Mouse (Mus musculus): ENCODE measurements around the gene Lrsam1. TPM values are rescaled to one million over a fixed set of nuclear protein-coding genes. Genes with fewer than 3 reads are reported as not detected.

Lrsam1 gene
- polyA plus RNA-seq, 1 experiment from 2014 or later: 10.7 TPM

DNA sequence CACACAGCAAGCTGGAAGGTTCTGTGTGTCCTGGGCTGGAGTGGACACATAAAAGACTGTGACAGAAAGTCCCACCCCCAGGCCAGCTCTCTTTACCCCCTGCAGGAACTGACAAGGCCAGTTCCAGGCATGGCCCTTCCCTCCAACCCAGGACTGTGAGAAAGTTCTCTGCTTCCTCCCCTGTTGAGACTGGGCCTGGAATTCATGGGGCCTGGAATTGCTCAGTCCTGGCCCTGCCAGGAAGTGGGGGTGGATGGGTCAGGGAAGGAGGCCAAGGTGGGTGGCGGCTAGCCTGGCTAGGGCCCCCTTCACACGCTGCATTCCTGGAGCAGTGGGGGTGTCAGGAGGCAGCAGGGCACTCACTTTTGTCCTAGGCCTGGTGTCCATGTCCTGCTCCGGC lies 46.5 kb downstream of the Lrsam1 start:
- 56% methylated on average over 3 of the region's 3 CpGs for WGBS
- DNase-seq (ENCODE audit: low spot score): no peak
- Histone ChIP-seq H3K27me3 (ENCODE audit: control insufficient read depth, insufficient read depth, low read length) (peaks cover 2% of the 10 kb centered on the region; the same call in 1 of the 2 replicates), H3K9ac (ENCODE audit: low read length) (no peak overlapping the region), H3K27ac (ENCODE audit: low read depth, low read length) (no peak overlapping the region), H3K36me3 (ENCODE audit: control insufficient read depth, insufficient read depth, low read length) (no peaks in the 10 kb centered on the region; the same call in 1 of the 2 replicates), H3K4me3 (ENCODE audit: low read depth, low read length) (no peak overlapping the region), H3K4me1 (replicated peaks; ENCODE audit: control insufficient read depth, insufficient read depth, low read length) (no peaks in the 10 kb centered on the region), H3K9me3 (ENCODE audit: control insufficient read depth, low read length) (no peaks in the 10 kb centered on the region), H3K4me2 (ENCODE audit: low read depth, low read length, severe bottlenecking) (no peak overlapping the region)
- peak; percentile 27; the same call in 1 of the 2 replicates for ATAC-seq (replicated peaks; ENCODE audit: low FRiP score)

DNA sequence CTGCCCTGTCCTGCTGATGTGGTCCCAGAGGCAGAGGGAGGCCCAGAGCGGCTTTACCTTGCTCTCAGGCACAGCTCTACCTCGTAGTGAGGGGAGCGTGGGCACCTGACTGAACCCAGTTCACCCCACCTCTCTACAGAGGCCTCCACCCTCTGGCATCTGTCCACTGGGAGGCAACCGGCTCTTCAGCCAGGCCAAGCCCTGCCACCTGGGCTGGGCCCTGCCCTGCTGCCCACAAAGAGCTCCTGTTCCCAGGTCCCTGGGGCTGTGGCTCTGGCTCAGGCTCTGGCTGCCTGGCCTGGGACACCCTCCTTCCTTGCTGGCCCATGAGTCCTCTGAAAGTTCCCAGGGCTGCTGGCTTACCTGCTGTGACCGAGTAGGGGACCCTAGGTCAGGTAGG lies 47.1 kb downstream of the Lrsam1 start:
- ATAC-seq (replicated peaks; ENCODE audit: low FRiP score): no peak

GRCm38 (mm10) chr2:32912210-32912804 lies 49.1 kb downstream of the Lrsam1 start:
- Histone ChIP-seq H3K27me3 (ENCODE audit: control insufficient read depth, insufficient read depth, low read length) (peaks cover 4% of the 10 kb centered on the region; the same call in 1 of the 2 replicates), H3K9me3 (ENCODE audit: control insufficient read depth, low read length) (no peaks in the 10 kb centered on the region), H3K4me1 (replicated peaks; ENCODE audit: control insufficient read depth, insufficient read depth, low read length) (peaks cover 12% of the 10 kb centered on the region), H3K27ac (ENCODE audit: low read depth, low read length) (no peak overlapping the region), H3K4me2 (ENCODE audit: low read depth, low read length, severe bottlenecking) (no peak overlapping the region), H3K36me3 (ENCODE audit: control insufficient read depth, insufficient read depth, low read length) (no peaks in the 10 kb centered on the region; the same call in 1 of the 2 replicates), H3K9ac (ENCODE audit: low read length) (no peak overlapping the region), H3K4me3 (ENCODE audit: low read depth, low read length) (no peak overlapping the region)
- ATAC-seq (replicated peaks; ENCODE audit: low FRiP score) (no peak), DNase-seq (ENCODE audit: low spot score) (peak; percentile 91)
- WGBS: 33% methylated on average over 19 of the region's 19 CpGs

More for the DNA sequence above, 47.1 kb downstream of the Lrsam1 start:
- H3K27ac ChIP-seq (ENCODE audit: low read depth, low read length): no peak overlapping the region
- no peak overlapping the region for H3K9ac ChIP-seq (ENCODE audit: low read length)
- DNase-seq (ENCODE audit: low spot score): no peak
- H3K36me3 ChIP-seq (ENCODE audit: control insufficient read depth, insufficient read depth, low read length): no peaks in the 10 kb centered on the region; the same call in 1 of the 2 replicates
- H3K4me3 ChIP-seq (ENCODE audit: low read depth, low read length): no peak overlapping the region
- no peak overlapping the region for H3K4me2 ChIP-seq (ENCODE audit: low read depth, low read length, severe bottlenecking)
- peaks cover 2% of the 10 kb centered on the region; the same call in 1 of the 2 replicates for H3K27me3 ChIP-seq (ENCODE audit: control insufficient read depth, insufficient read depth, low read length)
- WGBS: 74% methylated on average over 5 of the region's 5 CpGs
- no peaks in the 10 kb centered on the region for H3K4me1 ChIP-seq (replicated peaks; ENCODE audit: control insufficient read depth, insufficient read depth, low read length)
- no peaks in the 10 kb centered on the region for H3K9me3 ChIP-seq (ENCODE audit: control insufficient read depth, low read length)

GRCm38 (mm10) chr2:32911639-32912182 lies 49.7 kb downstream of the Lrsam1 start:
- 84% methylated on average over 7 of the region's 7 CpGs for WGBS
- Histone ChIP-seq H3K4me3 (ENCODE audit: low read depth, low read length) (no peak overlapping the region), H3K27ac (ENCODE audit: low read depth, low read length) (no peak overlapping the region), H3K36me3 (ENCODE audit: control insufficient read depth, insufficient read depth, low read length) (no peaks in the 10 kb centered on the region; the same call in 1 of the 2 replicates), H3K9ac (ENCODE audit: low read length) (no peak overlapping the region), H3K4me1 (replicated peaks; ENCODE audit: control insufficient read depth, insufficient read depth, low read length) (peaks cover 15% of the 10 kb centered on the region), H3K4me2 (ENCODE audit: low read depth, low read length, severe bottlenecking) (no peak overlapping the region), H3K27me3 (ENCODE audit: control insufficient read depth, insufficient read depth, low read length) (peaks cover 4% of the 10 kb centered on the region; the same call in 1 of the 2 replicates), H3K9me3 (ENCODE audit: control insufficient read depth, low read length) (no peaks in the 10 kb centered on the region)
- no peak for ATAC-seq (replicated peaks; ENCODE audit: low FRiP score)
- no peak for DNase-seq (ENCODE audit: low spot score)

DNA sequence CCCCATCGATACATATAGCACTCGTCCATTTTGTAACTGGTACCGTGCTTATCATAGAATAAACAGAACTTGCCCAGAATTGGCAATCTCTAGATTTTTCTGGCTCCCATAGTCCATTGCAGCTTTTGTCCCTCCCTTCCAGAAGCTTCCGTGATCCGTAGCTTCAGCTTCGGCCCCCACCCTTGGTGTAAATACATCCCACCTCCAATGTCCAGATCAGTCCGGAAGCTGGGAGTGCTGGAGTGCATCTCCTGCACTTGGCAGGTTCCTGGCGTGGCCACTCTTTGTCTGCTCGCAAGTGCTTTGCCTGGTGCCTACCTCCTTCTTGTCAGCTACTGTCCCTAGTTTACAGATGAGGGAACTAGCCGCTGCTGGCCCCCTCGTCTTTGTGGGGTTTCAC lies 52.6 kb downstream of the Lrsam1 start:
- Histone ChIP-seq H3K9ac (ENCODE audit: low read length) (no peak overlapping the region), H3K27me3 (ENCODE audit: control insufficient read depth, insufficient read depth, low read length) (peaks cover 4% of the 10 kb centered on the region; the same call in 1 of the 2 replicates), H3K9me3 (ENCODE audit: control insufficient read depth, low read length) (no peaks in the 10 kb centered on the region), H3K4me1 (replicated peaks; ENCODE audit: control insufficient read depth, insufficient read depth, low read length) (peaks cover 17% of the 10 kb centered on the region), H3K4me3 (ENCODE audit: low read depth, low read length) (no peak overlapping the region), H3K27ac (ENCODE audit: low read depth, low read length) (0 out of 2 replicates have a peak overlapping the region, but pooled peaks have one; percentile 42), H3K4me2 (ENCODE audit: low read depth, low read length, severe bottlenecking) (no peak overlapping the region), H3K36me3 (ENCODE audit: control insufficient read depth, insufficient read depth, low read length) (no peaks in the 10 kb centered on the region; the same call in 1 of the 2 replicates)
- WGBS: 26% methylated on average over 11 of the region's 11 CpGs
- ATAC-seq (replicated peaks; ENCODE audit: low FRiP score) (no peak), DNase-seq (ENCODE audit: low spot score) (no peak)

GRCm38 (mm10) chr2:32908272-32908671 lies 53.1 kb downstream of the Lrsam1 start:
- peaks cover 4% of the 10 kb centered on the region; the same call in 1 of the 2 replicates for H3K27me3 ChIP-seq (ENCODE audit: control insufficient read depth, insufficient read depth, low read length)
- H3K4me2 ChIP-seq (ENCODE audit: low read depth, low read length, severe bottlenecking): no peak overlapping the region
- WGBS: 1% methylated on average over 6 of the region's 6 CpGs
- H3K4me3 ChIP-seq (ENCODE audit: low read depth, low read length): no peak overlapping the region
- peaks cover 17% of the 10 kb centered on the region for H3K4me1 ChIP-seq (replicated peaks; ENCODE audit: control insufficient read depth, insufficient read depth, low read length)
- DNase-seq (ENCODE audit: low spot score) (peak; percentile 81), ATAC-seq (replicated peaks; ENCODE audit: low FRiP score) (peak; percentile 69)
- no peak overlapping the region for H3K9ac ChIP-seq (ENCODE audit: low read length)
- no peaks in the 10 kb centered on the region; the same call in 1 of the 2 replicates for H3K36me3 ChIP-seq (ENCODE audit: control insufficient read depth, insufficient read depth, low read length)
- 0 out of 2 replicates have a peak overlapping the region, but pooled peaks have one; percentile 42 for H3K27ac ChIP-seq (ENCODE audit: low read depth, low read length)
- no peaks in the 10 kb centered on the region for H3K9me3 ChIP-seq (ENCODE audit: control insufficient read depth, low read length)

GRCm38 (mm10) chr2:32907442-32907841 lies 54.0 kb downstream of the Lrsam1 start:
- ATAC-seq (replicated peaks; ENCODE audit: low FRiP score) (no peak), DNase-seq (ENCODE audit: low spot score) (no peak)
- H3K4me2 ChIP-seq (ENCODE audit: low read depth, low read length, severe bottlenecking): no peak overlapping the region
- no peak overlapping the region for H3K27ac ChIP-seq (ENCODE audit: low read depth, low read length)
- H3K4me3 ChIP-seq (ENCODE audit: low read depth, low read length): no peak overlapping the region
- H3K4me1 ChIP-seq (replicated peaks; ENCODE audit: control insufficient read depth, insufficient read depth, low read length): peaks cover 17% of the 10 kb centered on the region
- WGBS: 58% methylated on average over 8 of the region's 8 CpGs
- H3K9me3 ChIP-seq (ENCODE audit: control insufficient read depth, low read length): no peaks in the 10 kb centered on the region
- H3K27me3 ChIP-seq (ENCODE audit: control insufficient read depth, insufficient read depth, low read length): peaks cover 4% of the 10 kb centered on the region; the same call in 1 of the 2 replicates
- H3K9ac ChIP-seq (ENCODE audit: low read length): no peak overlapping the region
- H3K36me3 ChIP-seq (ENCODE audit: control insufficient read depth, insufficient read depth, low read length): no peaks in the 10 kb centered on the region; the same call in 1 of the 2 replicates

GRCm38 (mm10) chr2:32905297-32905696 lies 56.1 kb downstream of the Lrsam1 start:
- DNase-seq (ENCODE audit: low spot score) (no peak), ATAC-seq (replicated peaks; ENCODE audit: low FRiP score) (no peak)
- 85% methylated on average over 8 of the region's 8 CpGs for WGBS
- peaks cover 17% of the 10 kb centered on the region for H3K4me1 ChIP-seq (replicated peaks; ENCODE audit: control insufficient read depth, insufficient read depth, low read length)
- H3K27ac ChIP-seq (ENCODE audit: low read depth, low read length): no peak overlapping the region
- no peaks in the 10 kb centered on the region for H3K36me3 ChIP-seq (ENCODE audit: control insufficient read depth, insufficient read depth, low read length)
- H3K9me3 ChIP-seq (ENCODE audit: control insufficient read depth, low read length): no peaks in the 10 kb centered on the region
- no peak overlapping the region for H3K4me3 ChIP-seq (ENCODE audit: low read depth, low read length)
- H3K4me2 ChIP-seq (ENCODE audit: low read depth, low read length, severe bottlenecking): no peak overlapping the region
- peaks cover 2% of the 10 kb centered on the region; the same call in 1 of the 2 replicates for H3K27me3 ChIP-seq (ENCODE audit: control insufficient read depth, insufficient read depth, low read length)
- no peak overlapping the region for H3K9ac ChIP-seq (ENCODE audit: low read length)

Measured in forebrain, embryonic 11.5 days (tissue).